Mouse (Mus musculus): ENCODE results near the gene Galnt15. TPM values are rescaled to one million over a fixed set of nuclear protein-coding genes. Genes with fewer than 3 reads are reported as not detected.

The Galnt15 gene
- total and polyA plus RNA-seq, 2 experiments from 2014 or later = 0.94 to 2.7 TPM

DNA sequence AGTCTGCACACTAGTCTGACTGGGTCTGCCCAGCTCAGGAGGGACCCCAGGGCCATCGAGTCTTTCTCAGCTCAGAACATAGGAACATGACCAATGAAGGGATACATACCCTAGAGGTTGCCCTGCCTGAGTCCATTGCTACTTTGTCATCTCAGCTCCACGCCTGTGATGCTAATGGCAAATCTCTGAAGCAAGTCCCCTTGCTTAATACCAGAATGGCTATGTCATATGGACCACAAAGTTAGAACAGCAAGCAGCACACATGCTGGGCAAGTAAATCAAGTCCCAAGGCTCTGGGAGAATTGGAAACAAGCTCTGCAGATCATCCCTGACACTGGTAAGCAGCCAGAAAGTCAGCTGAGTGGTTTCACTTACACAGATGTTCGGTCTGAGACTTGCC lies 70.2 kb downstream of the Galnt15 start:
- Histone ChIP-seq H3K27me3 (ENCODE audit: control insufficient read depth, insufficient read depth, low read length) (no peaks in the 10 kb centered on the region), H3K36me3 (replicated peaks; ENCODE audit: control insufficient read depth, insufficient read depth, low read length) (peaks cover 87% of the 10 kb centered on the region), H3K4me3 (ENCODE audit: low read depth, low read length) (no peak overlapping the region), H3K4me2 (ENCODE audit: low read depth, low read length) (no peak overlapping the region), H3K9ac (replicated peaks; ENCODE audit: low read depth, low read length) (no peak overlapping the region), H3K9me3 (replicated peaks; ENCODE audit: control insufficient read depth, low read length) (no peaks in the 10 kb centered on the region), H3K27ac (ENCODE audit: low read depth) (no peak overlapping the region), H3K4me1 (ENCODE audit: control insufficient read depth, insufficient read depth) (no peaks in the 10 kb centered on the region)
- DNase-seq (ENCODE audit: low spot score) = no peak
- 91% methylated on average over 3 of the region's 3 CpGs for WGBS
- ATAC-seq (ENCODE audit: insufficient read depth, low read depth) = no peak
- TF ChIP-seq CTCF (IDR thresholded peaks at IDR 0.05; ENCODE audit: low read depth) (no peak), EP300 (IDR thresholded peaks at IDR 0.05; ENCODE audit: low read depth) (no peak)

DNA sequence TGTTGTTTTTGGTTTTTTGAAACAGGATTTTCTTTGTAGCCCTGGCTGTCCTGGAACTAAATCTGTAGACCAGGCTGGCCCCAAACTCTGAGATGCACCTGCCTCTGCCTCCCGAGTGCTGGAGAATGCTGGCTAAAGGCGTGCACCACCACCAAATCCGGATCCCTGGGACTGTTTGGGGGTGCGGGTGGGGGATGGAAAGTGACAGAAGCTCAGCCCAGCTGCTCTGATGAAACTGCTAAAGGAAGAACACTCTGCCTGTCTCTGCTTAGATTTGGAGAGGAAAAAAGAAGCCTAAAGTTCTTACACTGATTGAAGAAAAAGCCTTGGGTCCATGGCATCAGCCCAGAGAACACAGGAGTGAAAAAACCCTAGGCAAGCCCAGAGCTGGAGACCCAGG lies 74.8 kb downstream of the Galnt15 start:
- Histone ChIP-seq H3K9ac (replicated peaks; ENCODE audit: low read depth, low read length) (no peak overlapping the region), H3K27ac (ENCODE audit: low read depth) (no peak overlapping the region), H3K27me3 (ENCODE audit: control insufficient read depth, insufficient read depth, low read length) (no peaks in the 10 kb centered on the region), H3K9me3 (replicated peaks; ENCODE audit: control insufficient read depth, low read length) (no peaks in the 10 kb centered on the region), H3K4me1 (ENCODE audit: control insufficient read depth, insufficient read depth) (no peaks in the 10 kb centered on the region), H3K4me3 (ENCODE audit: low read depth, low read length) (no peak overlapping the region), H3K36me3 (replicated peaks; ENCODE audit: control insufficient read depth, insufficient read depth, low read length) (peaks cover 47% of the 10 kb centered on the region), H3K4me2 (ENCODE audit: low read depth, low read length) (no peak overlapping the region)
- no peak for DNase-seq (ENCODE audit: low spot score)
- WGBS = 83% methylated on average over 4 of the region's 4 CpGs
- ATAC-seq (ENCODE audit: insufficient read depth, low read depth) = no peak
- TF ChIP-seq CTCF (IDR thresholded peaks at IDR 0.05; ENCODE audit: low read depth) = no peak
- TF ChIP-seq EP300 (IDR thresholded peaks at IDR 0.05; ENCODE audit: low read depth) = no peak

DNA sequence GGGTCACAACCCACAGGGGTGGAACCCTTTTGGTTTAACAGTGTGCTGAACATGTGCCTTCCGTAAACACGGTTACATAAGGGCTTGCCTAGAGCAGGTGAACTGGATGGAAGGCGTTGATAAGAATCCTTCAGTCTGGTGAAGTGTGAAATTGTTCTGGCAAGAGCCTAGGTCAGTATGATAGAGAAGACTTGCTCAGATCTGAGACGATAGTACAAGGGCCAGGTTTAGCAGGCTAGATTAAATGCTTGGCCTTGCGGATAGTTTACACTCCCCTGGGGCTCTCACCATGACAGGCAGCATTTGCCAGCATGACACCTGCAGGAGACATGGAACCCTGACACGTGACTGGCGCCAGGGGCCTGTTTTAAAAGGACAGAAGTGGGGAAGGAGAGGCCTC lies 76.9 kb downstream of the Galnt15 start:
- no peak overlapping the region for H3K9ac ChIP-seq (replicated peaks; ENCODE audit: low read depth, low read length)
- TF ChIP-seq EP300 (IDR thresholded peaks at IDR 0.05; ENCODE audit: low read depth) = no peak
- no peak overlapping the region for H3K4me3 ChIP-seq (ENCODE audit: low read depth, low read length)
- no peaks in the 10 kb centered on the region for H3K27me3 ChIP-seq (ENCODE audit: control insufficient read depth, insufficient read depth, low read length)
- H3K27ac ChIP-seq (ENCODE audit: low read depth) = no peak overlapping the region
- H3K4me1 ChIP-seq (ENCODE audit: control insufficient read depth, insufficient read depth) = no peaks in the 10 kb centered on the region
- H3K9me3 ChIP-seq (replicated peaks; ENCODE audit: control insufficient read depth, low read length) = no peaks in the 10 kb centered on the region
- no peak overlapping the region for H3K4me2 ChIP-seq (ENCODE audit: low read depth, low read length)
- H3K36me3 ChIP-seq (replicated peaks; ENCODE audit: control insufficient read depth, insufficient read depth, low read length) = peaks cover 26% of the 10 kb centered on the region
- ATAC-seq (ENCODE audit: insufficient read depth, low read depth) (peak; percentile 4; the same call in 1 of the 2 replicates), DNase-seq (ENCODE audit: low spot score) (no peak)
- 34% methylated on average over 7 of the region's 7 CpGs for WGBS

DNA sequence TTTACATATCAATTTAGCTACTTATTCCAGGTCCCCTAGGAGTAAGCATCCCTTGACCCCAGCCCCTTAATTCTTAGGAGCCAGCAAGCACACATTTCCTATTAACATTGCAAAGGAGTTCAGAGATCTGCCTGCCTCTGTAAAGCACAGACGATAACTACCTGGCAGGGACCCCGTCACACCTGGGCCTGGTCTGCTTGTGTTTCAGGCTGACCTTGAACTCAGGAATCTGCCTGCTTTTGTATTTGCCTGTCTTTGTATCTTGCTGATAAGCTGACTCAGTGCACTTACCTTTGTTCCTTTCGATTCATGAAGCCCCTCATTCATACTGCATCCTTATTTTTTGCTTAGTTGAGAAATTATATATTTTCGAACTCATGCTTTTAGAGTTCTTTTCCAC lies 78.1 kb downstream of the Galnt15 start:
- Histone ChIP-seq H3K36me3 (replicated peaks; ENCODE audit: control insufficient read depth, insufficient read depth, low read length) (peaks cover 21% of the 10 kb centered on the region), H3K4me3 (ENCODE audit: low read depth, low read length) (no peak overlapping the region), H3K4me1 (ENCODE audit: control insufficient read depth, insufficient read depth) (no peaks in the 10 kb centered on the region), H3K27me3 (ENCODE audit: control insufficient read depth, insufficient read depth, low read length) (no peaks in the 10 kb centered on the region), H3K4me2 (ENCODE audit: low read depth, low read length) (no peak overlapping the region), H3K27ac (ENCODE audit: low read depth) (no peak overlapping the region), H3K9me3 (replicated peaks; ENCODE audit: control insufficient read depth, low read length) (no peaks in the 10 kb centered on the region), H3K9ac (replicated peaks; ENCODE audit: low read depth, low read length) (no peak overlapping the region)
- WGBS = 86% methylated on average over 4 of the region's 4 CpGs
- DNase-seq (ENCODE audit: low spot score) (no peak), ATAC-seq (ENCODE audit: insufficient read depth, low read depth) (no peak)
- TF ChIP-seq EP300 (IDR thresholded peaks at IDR 0.05; ENCODE audit: low read depth) (no peak), CTCF (IDR thresholded peaks at IDR 0.05; ENCODE audit: low read depth) (no peak)

Other genes starting within 250 kb of the Galnt15 start
- 16.2 and 17.7 TPM in 2 replicates for gene Ankrd28, start 198.3 kb upstream of the Galnt15 start, total RNA-seq (2014; rRNA removed; ENCODE audit: low replicate concordance)
- gene Ankrd28, start 198.3 kb upstream of the Galnt15 start, polyA plus RNA-seq (2015; fragmentation: Nextera tagmentation; extraction: Ambion mirVana) = 3.8 and 4.5 TPM in 2 replicates
- 68.6 and 85.5 TPM in 2 replicates for gene Oxnad1, start 56.4 kb downstream of the Galnt15 start, total RNA-seq (2014; rRNA removed; ENCODE audit: low replicate concordance)
- gene Oxnad1, start 56.4 kb downstream of the Galnt15 start, polyA plus RNA-seq (2015; fragmentation: Nextera tagmentation; extraction: Ambion mirVana) = 48.4 and 48.7 TPM in 2 replicates
- 35.0 and 54.1 TPM in 2 replicates for gene Dph3, start 56.7 kb downstream of the Galnt15 start, total RNA-seq (2014; rRNA removed; ENCODE audit: low replicate concordance)
- 102 and 103 TPM in 2 replicates for gene Dph3, start 56.7 kb downstream of the Galnt15 start, polyA plus RNA-seq (2015; fragmentation: Nextera tagmentation; extraction: Ambion mirVana)
- not detected in 2 replicates for gene Msmb, start 113.0 kb downstream of the Galnt15 start, total RNA-seq (2014; rRNA removed; ENCODE audit: low replicate concordance)
- not detected in 2 replicates for gene Msmb, start 113.0 kb downstream of the Galnt15 start, polyA plus RNA-seq (2015; fragmentation: Nextera tagmentation; extraction: Ambion mirVana)
- 137 and 180 TPM in 2 replicates for gene Ncoa4, start 130.9 kb downstream of the Galnt15 start, total RNA-seq (2014; rRNA removed; ENCODE audit: low replicate concordance)
- gene Ncoa4, start 130.9 kb downstream of the Galnt15 start, polyA plus RNA-seq (2015; fragmentation: Nextera tagmentation; extraction: Ambion mirVana) = 60.8 and 62.1 TPM in 2 replicates
- gene Timm23, start 172.9 kb downstream of the Galnt15 start, total RNA-seq (2014; rRNA removed; ENCODE audit: low replicate concordance) = 273 and 367 TPM in 2 replicates
- 440 and 486 TPM in 2 replicates for gene Timm23, start 172.9 kb downstream of the Galnt15 start, polyA plus RNA-seq (2015; fragmentation: Nextera tagmentation; extraction: Ambion mirVana)
- 21.0 and 21.4 TPM in 2 replicates for gene Parg, start 173.0 kb downstream of the Galnt15 start, total RNA-seq (2014; rRNA removed; ENCODE audit: low replicate concordance)
- gene Parg, start 173.0 kb downstream of the Galnt15 start, polyA plus RNA-seq (2015; fragmentation: Nextera tagmentation; extraction: Ambion mirVana) = 15.9 and 16.5 TPM in 2 replicates